Mouse (Mus musculus) lung, adult 2 months (tissue): ENCODE measurements around the gene Tbc1d22b.

Experiments used
- CTCF ChIP-seq: fragments of 200-500 bp; IDR thresholded peaks from 2 replicates; pipeline ENCODE4 v1.5.1; 2011; ENCODE audit warnings: mild to moderate bottlenecking, low read length, control low read depth; ENCODE audit not compliant: insufficient read depth
- POLR2A ChIP-seq: fragments of 200-500 bp; IDR thresholded peaks from 2 replicates; pipeline ENCODE4 v1.6.1; 2011; ENCODE audit warnings: low read depth, mild to moderate bottlenecking, control low read depth, low read length, borderline replicate concordance; ENCODE audit errors: extremely low read depth

GRCm38 (mm10) chr17:29540426-29540825, 9.2 kb upstream of the Tbc1d22b start:
- TF ChIP-seq POLR2A (no peak), CTCF (no peak)
